Mouse (Mus musculus): Measurements from ENCODE around the gene Syngap1. TPM values are rescaled to one million over a fixed set of nuclear protein-coding genes. Genes with fewer than 3 reads are reported as not detected.
"Not testable (repeated sequence)": the region's sequence is repeated elsewhere in the genome, so short reads cannot be mapped to it uniquely, and the experiment has no call there.

Syngap1 gene
- total and polyA plus RNA-seq, 3 experiments, result 2.7 to 24.6 TPM; not detected in 1

GRCm38 (mm10) chr17:26900916-26901315 is 40.1 kb upstream of the Syngap1 start (continued):
- TF ChIP-seq TCF12 (IDR thresholded peaks at IDR 0.05; ENCODE audit: low read depth, low read length), result no peak
- no peak for TF ChIP-seq RCOR1 (IDR thresholded peaks at IDR 0.05; ENCODE audit: low read depth, low read length)

- DNase-seq (ENCODE audit: low read depth, low spot score), result no peak
- H3K27me3 ChIP-seq (ENCODE audit: control insufficient read depth in 1 of 2, insufficient read depth in 2 of 2, low read length in 2 of 2), result peaks cover 0 to 1% of the 10 kb centered on the region in 2 experiments; a peak in 2 of 4 replicates
- no peak overlapping the region for H3K27ac ChIP-seq (ENCODE audit: control insufficient read depth, low read depth, low read length)
- TF ChIP-seq RAD21 (IDR thresholded peaks at IDR 0.05; ENCODE audit: low read depth, low read length) (no peak), E2F4 (IDR thresholded peaks at IDR 0.05; ENCODE audit: borderline replicate concordance, low read depth, low read length) (no peak), CTCF (IDR thresholded peaks at IDR 0.05 in 2 of 3, conservative IDR thresholded peaks at IDR 0.05 in 1 of 3; ENCODE audit: control insufficient read depth in 1 of 3, insufficient read depth in 1 of 3, low read depth in 2 of 3, low read length in 3 of 3, poor library complexity in 1 of 3, severe bottlenecking in 1 of 3) (no peak), USF2 (IDR thresholded peaks at IDR 0.05; ENCODE audit: borderline replicate concordance in 1 of 2, insufficient read depth in 1 of 2, low read depth in 1 of 2, low read length in 2 of 2) (no peak), POLR2AphosphoS5 (IDR thresholded peaks at IDR 0.05; ENCODE audit: borderline replicate concordance, low read depth, low read length) (no peak), TBP (IDR thresholded peaks at IDR 0.05; ENCODE audit: low read depth, low read length) (no peak), CHD2 (IDR thresholded peaks at IDR 0.05; ENCODE audit: low read length) (no peak), ZMIZ1 (IDR thresholded peaks at IDR 0.05; ENCODE audit: low read depth, low read length) (no peak), MXI1 (IDR thresholded peaks at IDR 0.05; ENCODE audit: low read depth, low read length) (no peak), ETS1 (IDR thresholded peaks at IDR 0.05; ENCODE audit: low read depth, low read length) (no peak), POLR2A (IDR thresholded peaks at IDR 0.05; ENCODE audit: control insufficient read depth in 1 of 2, insufficient read depth in 1 of 2, low read depth in 1 of 2, low read length in 2 of 2, poor library complexity in 1 of 2) (no peak), POLR2AphosphoS2 (IDR thresholded peaks at IDR 0.05; ENCODE audit: low read length) (no peak), ZKSCAN1 (IDR thresholded peaks at IDR 0.05; ENCODE audit: low read depth, low read length) (no peak)
- no peak overlapping the region for H3K9ac ChIP-seq (ENCODE audit: control insufficient read depth, low read depth, low read length, poor library complexity, severe bottlenecking)
- H3K79me2 ChIP-seq (ENCODE audit: control insufficient read depth, insufficient read depth, low read length, poor library complexity), result no peaks in the 10 kb centered on the region
- H3K36me3 ChIP-seq (ENCODE audit: control insufficient read depth in 1 of 2, insufficient read depth in 2 of 2, low read length in 2 of 2), result no peaks in the 10 kb centered on the region
- no peak overlapping the region for H3K4me3 ChIP-seq (ENCODE audit: control insufficient read depth in 1 of 2, insufficient read depth in 1 of 2, low read depth in 2 of 2, low read length in 2 of 2)
- no peaks in the 10 kb centered on the region for H3K9me3 ChIP-seq (replicated peaks; ENCODE audit: insufficient read depth, low read length)
- H3K4me1 ChIP-seq (ENCODE audit: control insufficient read depth in 1 of 2, insufficient read depth in 2 of 2, low read length in 2 of 2), result no peaks in the 10 kb centered on the region
These were observed 36.7 kb upstream of the Syngap1 start for GRCm38 (mm10) chr17:26904320-26904719.

GRCm38 (mm10) chr17:26907506-26907905 is 33.5 kb upstream of the Syngap1 start:
- not testable (repeated sequence) for H3K36me3 ChIP-seq (ENCODE audit: control insufficient read depth in 1 of 2, insufficient read depth in 2 of 2, low read length in 2 of 2); H3K79me2 ChIP-seq (ENCODE audit: control insufficient read depth, insufficient read depth, low read length, poor library complexity); H3K4me3 ChIP-seq (ENCODE audit: control insufficient read depth in 1 of 2, insufficient read depth in 1 of 2, low read depth in 2 of 2, low read length in 2 of 2); H3K27me3 ChIP-seq (ENCODE audit: control insufficient read depth in 1 of 2, insufficient read depth in 2 of 2, low read length in 2 of 2); H3K9me3 ChIP-seq (replicated peaks; ENCODE audit: insufficient read depth, low read length); H3K9ac ChIP-seq (ENCODE audit: control insufficient read depth, low read depth, low read length, poor library complexity, severe bottlenecking); H3K4me1 ChIP-seq (ENCODE audit: control insufficient read depth in 1 of 2, insufficient read depth in 2 of 2, low read length in 2 of 2); H3K27ac ChIP-seq (ENCODE audit: control insufficient read depth, low read depth, low read length); DNase-seq (ENCODE audit: low read depth, low spot score)

Measured in MEL (cell line).